Mouse (Mus musculus) macrophage (primary cell): ENCODE measurements around the gene Kdm4b. TPM values are rescaled to one million over a fixed set of nuclear protein-coding genes. Genes with fewer than 3 reads are reported as not detected.

Experiments used
- H3K27ac ChIP-seq: fragments of 350-480 bp; formaldehyde crosslinking; 2 replicates; pipeline ENCODE4 v1.9.0; 2021
- H3K36me3 ChIP-seq: fragments of 350-480 bp; formaldehyde crosslinking; 2 replicates; pipeline ENCODE4 v1.9.0; 2021; ENCODE audit errors: inconsistent target
- H3K4me3 ChIP-seq: fragments of 350-480 bp; formaldehyde crosslinking; 2 replicates; pipeline ENCODE4 v1.9.0; 2021; ENCODE audit errors: inconsistent target
- H3K79me2 ChIP-seq: fragments of 350-480 bp; formaldehyde crosslinking; 2 replicates; pipeline ENCODE4 v1.9.0; 2021; ENCODE audit errors: inconsistent target
- WGBS: methylation state at CpG from one replicate; pipeline ENCODE4 v1.1.7; 2026; ENCODE audit warnings: inconsistent platforms; ENCODE audit not compliant: missing documents; 5-methylcytosine and 5-hydroxymethylcytosine counted together
- polyA plus RNA-seq: library from polyadenylated mRNA; stranded (reverse); fragments of 250-400 nt; gene quantifications from 3 replicates; pipeline ENCODE4 v1.2.4, GENCODE M21; 2018; ENCODE audit warnings: inconsistent platforms

The Kdm4b gene
- polyA plus RNA-seq, 1 experiment from 2014 or later = 6.8 TPM

GRCm38 (mm10) chr17:56439731-56440460 lies 114.0 kb downstream of the Kdm4b start:
- H3K27ac ChIP-seq = no peak overlapping the region
- no peaks in the 10 kb centered on the region for H3K36me3 ChIP-seq
- H3K79me2 ChIP-seq = no peaks in the 10 kb centered on the region
- H3K4me3 ChIP-seq = no peak overlapping the region
- WGBS = 90% methylated on average over 12 of the region's 15 CpGs

GRCm38 (mm10) chr17:56442316-56442715 lies 116.5 kb downstream of the Kdm4b start:
- no peak overlapping the region for H3K27ac ChIP-seq
- 83% methylated on average over 6 of the region's 6 CpGs for WGBS
- H3K79me2 ChIP-seq = no peaks in the 10 kb centered on the region
- H3K4me3 ChIP-seq = no peak overlapping the region
- no peaks in the 10 kb centered on the region for H3K36me3 ChIP-seq

- no peaks in the 10 kb centered on the region for H3K36me3 ChIP-seq
- H3K27ac ChIP-seq = peak overlapping the region; percentile 0; the same call in 1 of the 2 replicates
- H3K4me3 ChIP-seq = no peak overlapping the region
- no peaks in the 10 kb centered on the region for H3K79me2 ChIP-seq
- 12% methylated on average over 5 of the region's 5 CpGs for WGBS
Observed at GRCm38 (mm10) chr17:56443341-56443795, 117.5 kb downstream of the Kdm4b start.

- H3K4me3 ChIP-seq = no peak overlapping the region
- H3K36me3 ChIP-seq = no peaks in the 10 kb centered on the region
- no peak overlapping the region for H3K27ac ChIP-seq
- WGBS = 86% methylated on average over 3 of the region's 3 CpGs
- H3K79me2 ChIP-seq = no peaks in the 10 kb centered on the region
Observed at GRCm38 (mm10) chr17:56444771-56445170, 118.9 kb downstream of the Kdm4b start.

- H3K4me3 ChIP-seq = no peak overlapping the region
- no peak overlapping the region for H3K27ac ChIP-seq
- no peaks in the 10 kb centered on the region for H3K79me2 ChIP-seq
- H3K36me3 ChIP-seq = no peaks in the 10 kb centered on the region
- WGBS = 91% methylated on average over 14 of the region's 14 CpGs
Observed at GRCm38 (mm10) chr17:56445397-56445796, 119.5 kb downstream of the Kdm4b start.

- Histone ChIP-seq H3K36me3 (peaks cover 5% of the 10 kb centered on the region; the same call in 1 of the 2 replicates), H3K79me2 (no peaks in the 10 kb centered on the region), H3K4me3 (no peak overlapping the region), H3K27ac (no peak overlapping the region)
- WGBS = 92% methylated on average over 2 of the region's 2 CpGs
Observed at GRCm38 (mm10) chr17:56447716-56448115, 121.9 kb downstream of the Kdm4b start.

Other genes with a start within 250 kb of the Kdm4b start
- 26.3 to 28.1 TPM (median 28.1 TPM) in 3 replicates for gene Hdgfl2, start 246.4 kb upstream of the Kdm4b start, polyA plus RNA-seq
- not detected in 3 replicates for gene Plin4, start 216.3 kb upstream of the Kdm4b start, polyA plus RNA-seq
- gene Plin5, start 208.5 kb upstream of the Kdm4b start, polyA plus RNA-seq = not detected in 3 replicates
- gene Lrg1, start 204.1 kb upstream of the Kdm4b start, polyA plus RNA-seq = 0.26 TPM in 1 of 3 replicates, not detected in the others
- gene Sema6b, start 185.7 kb upstream of the Kdm4b start, polyA plus RNA-seq = 3.0 to 7.1 TPM (median 4.4 TPM) in 3 replicates
- gene Tnfaip8l1, start 163.6 kb upstream of the Kdm4b start, polyA plus RNA-seq = 1.2 to 1.7 TPM (median 1.5 TPM) in 3 replicates
- 33.8 to 65.3 TPM (median 50.0 TPM) in 3 replicates for gene Mydgf, start 142.1 kb upstream of the Kdm4b start, polyA plus RNA-seq
- gene Dpp9, start 107.2 kb upstream of the Kdm4b start, polyA plus RNA-seq = 19.4 to 30.5 TPM (median 30.3 TPM) in 3 replicates
- gene Fem1a, start 69.3 kb upstream of the Kdm4b start, polyA plus RNA-seq = 6.6 to 13.3 TPM (median 10.2 TPM) in 3 replicates
- gene Ticam1, start 49.3 kb upstream of the Kdm4b start, polyA plus RNA-seq = 19.5 to 36.1 TPM (median 21.2 TPM) in 3 replicates
- gene Plin3, start 33.2 kb upstream of the Kdm4b start, polyA plus RNA-seq = 40.0 to 53.0 TPM (median 46.8 TPM) in 3 replicates
- gene Arrdc5, start 25.8 kb upstream of the Kdm4b start, polyA plus RNA-seq = not detected in 3 replicates
- 2.3 to 57.4 TPM (median 13.6 TPM) in 3 replicates for gene Uhrf1, start 22.7 kb upstream of the Kdm4b start, polyA plus RNA-seq
- gene Ptprs, start 150.4 kb downstream of the Kdm4b start, polyA plus RNA-seq = 13.0 to 25.1 TPM (median 19.4 TPM) in 3 replicates
- gene Znrf4, start 186.4 kb downstream of the Kdm4b start, polyA plus RNA-seq = not detected in 3 replicates
- gene Gm20219, start 228.3 kb downstream of the Kdm4b start, polyA plus RNA-seq = 0.11 to 0.21 TPM in 2 of 3 replicates, not detected in the other